Comparison of ENCODE assay signal across 8 mouse cellular contexts in the genomic region with DNA sequence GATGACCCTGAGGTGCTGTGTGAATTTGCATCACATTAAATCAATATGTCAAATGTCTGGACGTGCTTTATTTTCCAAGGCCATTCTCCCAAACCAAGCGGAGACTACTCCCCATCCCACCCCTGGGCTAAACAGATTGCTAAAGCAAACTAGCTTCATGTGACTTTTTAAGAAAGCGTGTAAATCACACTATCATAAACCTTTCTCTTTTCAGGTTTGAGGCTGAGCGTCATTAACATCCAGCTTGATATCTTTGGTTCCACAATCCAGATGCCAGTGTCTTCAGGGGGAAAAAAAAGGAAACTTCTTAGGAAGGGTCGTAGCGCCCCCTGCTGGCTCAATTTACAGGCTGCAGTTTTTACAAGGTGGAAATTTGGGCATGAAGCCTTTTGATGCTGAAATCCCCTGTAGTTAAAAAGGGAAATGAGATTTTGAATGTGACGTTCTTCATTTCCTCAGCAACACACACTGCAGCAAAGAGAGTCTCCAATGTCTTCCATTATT.
DNase-seq lines count a peak whose midpoint lies in the region; ATAC-seq and TF ChIP-seq lines count a peak whose summit lies in the region.

No protein-coding gene starts in this region.

- no peak overlapping the region for H3K4me3 ChIP-seq in kidney, embryonic 16.5 days (ENCODE audit: low read length)
- no peak overlapping the region for H3K4me3 ChIP-seq in intestine, postnatal 0 days (ENCODE audit: low read depth, low read length)
- no peak overlapping the region for H3K4me3 ChIP-seq in liver, embryonic 11.5 days (ENCODE audit: low read depth, low read length)

- no peak overlapping the region for H3K9ac ChIP-seq in kidney, embryonic 16.5 days (replicated peaks; ENCODE audit: low read length)
- no peak overlapping the region for H3K9ac ChIP-seq in intestine, postnatal 0 days (ENCODE audit: low read depth, low read length)
- no peak overlapping the region for H3K9ac ChIP-seq in liver, embryonic 11.5 days (ENCODE audit: low read depth, low read length)

- H3K27me3 ChIP-seq in kidney, embryonic 16.5 days (ENCODE audit: insufficient read depth, low read length) = 0 out of 2 replicates have a peak, but pooled peaks cover 4% of the 10 kb centered on the region
- H3K27me3 ChIP-seq in intestine, postnatal 0 days (replicated peaks; ENCODE audit: control insufficient read depth, insufficient read depth, low read length) = 0 out of 2 replicates have a peak, but pooled peaks cover 3% of the 10 kb centered on the region
- no peaks in the 10 kb centered on the region; the same call in 1 of the 2 replicates for H3K27me3 ChIP-seq in liver, embryonic 11.5 days (replicated peaks; ENCODE audit: control insufficient read depth, insufficient read depth, low read length)

- no peak overlapping the region for H3K27ac ChIP-seq in kidney, embryonic 16.5 days (ENCODE audit: low read length)
- no peak overlapping the region for H3K27ac ChIP-seq in intestine, postnatal 0 days (ENCODE audit: low read depth, low read length)
- no peak overlapping the region for H3K27ac ChIP-seq in liver, embryonic 11.5 days (ENCODE audit: low read depth, low read length)

- H3K4me1 ChIP-seq in kidney, embryonic 16.5 days (ENCODE audit: insufficient read depth, low read length) = no peaks in the 10 kb centered on the region
- H3K4me1 ChIP-seq in intestine, postnatal 0 days (replicated peaks; ENCODE audit: control insufficient read depth, insufficient read depth, low read length) = no peaks in the 10 kb centered on the region
- no peaks in the 10 kb centered on the region for H3K4me1 ChIP-seq in liver, embryonic 11.5 days (replicated peaks; ENCODE audit: control insufficient read depth, insufficient read depth, low read length)

- 11% methylated on average over 7 of the region's 7 CpGs for WGBS in kidney, embryonic 16.5 days
- WGBS in intestine, postnatal 0 days = 19% methylated on average over 7 of the region's 7 CpGs
- WGBS in liver, embryonic 11.5 days = 25% methylated on average over 7 of the region's 7 CpGs

- DNase-seq in kidney, adult 18-20 months = peak; percentile 39
- peak; percentile 86 for DNase-seq in brain, embryonic 14.5 days (ENCODE audit: low read depth)
- peak; percentile 90 for DNase-seq in forelimb bud, embryonic 11.5 days (ENCODE audit: low read depth, low spot score)
- DNase-seq in liver, embryonic 11.5 days (ENCODE audit: low spot score) = peak; percentile 41
- peak; percentile 30 for DNase-seq in ovary, postnatal 36 days (ENCODE audit: low spot score)

- no peaks in the 10 kb centered on the region for H3K36me3 ChIP-seq in kidney, embryonic 16.5 days (ENCODE audit: insufficient read depth, low read length)
- H3K36me3 ChIP-seq in intestine, postnatal 0 days (ENCODE audit: control insufficient read depth, insufficient read depth) = no peaks in the 10 kb centered on the region
- H3K36me3 ChIP-seq in liver, embryonic 11.5 days (ENCODE audit: control insufficient read depth, insufficient read depth, low read length) = no peaks in the 10 kb centered on the region

- H3K4me2 ChIP-seq in kidney, embryonic 16.5 days (replicated peaks; ENCODE audit: low read depth, low read length) = no peak overlapping the region
- H3K4me2 ChIP-seq in intestine, postnatal 0 days (replicated peaks; ENCODE audit: low read depth) = no peak overlapping the region
- H3K4me2 ChIP-seq in liver, embryonic 11.5 days = no peak overlapping the region

- no peak for TF ChIP-seq POLR2A in brain, embryonic 14.5 days (IDR thresholded peaks at IDR 0.05; ENCODE audit: borderline replicate concordance, extremely low read depth, insufficient read depth, insufficient read length, poor library complexity, severe bottlenecking)

- peak; percentile 80; the same call in 1 of the 2 replicates for TF ChIP-seq CTCF in brain, embryonic 14.5 days (IDR thresholded peaks at IDR 0.05; ENCODE audit: borderline replicate concordance, extremely low read depth, insufficient read depth, insufficient read length)
- TF ChIP-seq CTCF in intestine, postnatal 0 days (IDR thresholded peaks at IDR 0.05; ENCODE audit: low read depth) = peak; percentile 82

- H3K9me3 ChIP-seq in kidney, embryonic 16.5 days (ENCODE audit: low read length) = no peaks in the 10 kb centered on the region
- no peaks in the 10 kb centered on the region for H3K9me3 ChIP-seq in intestine, postnatal 0 days (ENCODE audit: control insufficient read depth)
- no peaks in the 10 kb centered on the region for H3K9me3 ChIP-seq in liver, embryonic 11.5 days (ENCODE audit: control insufficient read depth, low read length)

- no peak; the same call in 1 of the 2 replicates for ATAC-seq in kidney, embryonic 16.5 days (ENCODE audit: low FRiP score, low TSS enrichment)
- ATAC-seq in intestine, postnatal 0 days = no peak
- ATAC-seq in liver, embryonic 11.5 days (replicated peaks; ENCODE audit: low FRiP score) = no peak
- no peak for ATAC-seq in inflammation-experienced regulatory T-cells, adult 6 months

Comparison
In these comparisons a context has a peak if more than half of its experiments do, and no peak if none do; other contexts are left out.
1. DNase-seq: peak in every context shown above with its lines; median percentile 90 in forelimb bud, embryonic 11.5 days; 86 in brain, embryonic 14.5 days; 41 in liver, embryonic 11.5 days; 39 in kidney, adult 18-20 months; 30 in ovary, postnatal 36 days.